Mouse (Mus musculus) lung, embryonic 15.5 days (tissue): ENCODE measurements around the gene Pum1. TPM values are rescaled to one million over a fixed set of nuclear protein-coding genes. Genes with fewer than 3 reads are reported as not detected.

Experiments
- ATAC-seq: fragments of 200-750 bp; cut with Nextera tagmentation; 2 replicates; pipeline ENCODE4 v1.8.0; 2017; ENCODE audit warnings: moderate number of reproducible peaks, borderline replicate concordance; ENCODE audit not compliant: low FRiP score, low TSS enrichment; ENCODE audit errors: extremely low read depth
- H3K27ac ChIP-seq: fragments of 300-500 bp; sonication (generic); 2 replicates; pipeline ENCODE4 v1.5.1; 2015; ENCODE audit warnings: moderate library complexity, mild to moderate bottlenecking, inconsistent platforms
- H3K27me3 ChIP-seq: fragments of 300-500 bp; sonication (generic); 2 replicates; pipeline ENCODE4 v1.6.1; 2015; ENCODE audit warnings: inconsistent platforms
- H3K36me3 ChIP-seq: fragments of 300-500 bp; sonication (generic); 2 replicates; pipeline ENCODE4 v1.6.1; 2015; ENCODE audit warnings: inconsistent platforms
- H3K4me1 ChIP-seq: fragments of 300-500 bp; sonication (generic); 2 replicates; pipeline ENCODE4 v1.6.1; 2015; ENCODE audit warnings: inconsistent platforms
- H3K4me2 ChIP-seq: fragments of 300-500 bp; sonication (generic); 2 replicates; pipeline ENCODE4 v1.6.1; 2015; ENCODE audit warnings: inconsistent platforms, mild to moderate bottlenecking, moderate library complexity
- H3K4me3 ChIP-seq: fragments of 300-500 bp; sonication (generic); 2 replicates; pipeline ENCODE4 v1.5.1; 2015; ENCODE audit warnings: mild to moderate bottlenecking, inconsistent platforms
- H3K9ac ChIP-seq: fragments of 300-500 bp; sonication (generic); 2 replicates; pipeline ENCODE4 v1.6.1; 2015; ENCODE audit warnings: inconsistent platforms
- H3K9me3 ChIP-seq: fragments of 300-500 bp; sonication (generic); 2 replicates; pipeline ENCODE4 v1.6.1; 2016; ENCODE audit warnings: inconsistent platforms
- WGBS: fragments of 180-500 bp; shearing (Covaris S2); methylation state at CpG from one replicate; pipeline ENCODE4 v1.1.7; 2015; 5-methylcytosine and 5-hydroxymethylcytosine counted together
- polyA plus RNA-seq: library from polyadenylated mRNA; unstranded; fragments of >200 nt; fragmentation: Nextera tagmentation; extraction: Ambion mirVana; gene quantifications from 2 replicates; pipeline ENCODE4 v1.2.1, GENCODE M21; 2015

The Pum1 gene
- polyA plus RNA-seq, 1 experiment from 2014 or later = 88.3 TPM

DNA sequence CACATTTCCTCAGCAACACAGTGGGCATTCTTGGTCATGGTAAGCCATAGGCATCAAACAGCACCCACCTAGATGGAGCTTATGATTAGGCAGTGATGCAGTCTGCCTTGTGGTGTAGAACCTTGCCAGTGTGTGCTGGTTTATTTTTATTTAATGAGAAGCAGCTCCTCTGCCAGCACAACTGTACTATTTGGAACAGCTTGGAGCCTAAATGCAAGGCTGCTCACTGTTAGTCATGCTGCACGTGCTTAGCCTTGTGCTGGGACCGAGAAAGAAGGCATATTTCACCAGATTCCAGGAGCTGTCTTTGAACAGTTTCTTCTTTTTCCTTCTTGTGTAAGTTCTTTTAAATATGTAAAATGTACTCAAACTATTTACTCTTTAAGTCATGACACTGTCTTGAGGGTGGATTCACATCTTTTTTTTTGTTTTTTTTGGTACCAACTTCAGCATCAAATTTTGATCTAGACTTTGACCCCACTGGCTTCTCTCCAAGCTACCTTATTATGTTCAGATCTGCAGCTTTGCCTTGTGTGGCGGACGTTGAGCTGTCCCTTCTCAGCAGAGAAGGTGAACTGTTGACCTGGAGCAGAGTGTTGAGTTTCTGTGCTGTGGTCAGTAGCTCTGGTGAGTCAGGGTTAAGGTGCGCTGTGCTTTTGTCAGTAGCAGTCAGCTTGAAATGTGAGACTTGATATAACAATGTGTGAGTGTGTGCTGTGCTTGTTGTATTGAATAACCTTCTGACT, 82.6 kb downstream of the Pum1 start:
- no peaks in the 10 kb centered on the region for H3K9me3 ChIP-seq
- H3K9ac ChIP-seq = no peak overlapping the region
- peaks cover 93% of the 10 kb centered on the region for H3K36me3 ChIP-seq
- H3K4me1 ChIP-seq = no peaks in the 10 kb centered on the region
- H3K27me3 ChIP-seq = no peaks in the 10 kb centered on the region
- no peak for ATAC-seq
- H3K27ac ChIP-seq = no peak overlapping the region
- H3K4me3 ChIP-seq = no peak overlapping the region
- no peak overlapping the region for H3K4me2 ChIP-seq
- WGBS = 74% methylated on average over 5 of the region's 5 CpGs

DNA sequence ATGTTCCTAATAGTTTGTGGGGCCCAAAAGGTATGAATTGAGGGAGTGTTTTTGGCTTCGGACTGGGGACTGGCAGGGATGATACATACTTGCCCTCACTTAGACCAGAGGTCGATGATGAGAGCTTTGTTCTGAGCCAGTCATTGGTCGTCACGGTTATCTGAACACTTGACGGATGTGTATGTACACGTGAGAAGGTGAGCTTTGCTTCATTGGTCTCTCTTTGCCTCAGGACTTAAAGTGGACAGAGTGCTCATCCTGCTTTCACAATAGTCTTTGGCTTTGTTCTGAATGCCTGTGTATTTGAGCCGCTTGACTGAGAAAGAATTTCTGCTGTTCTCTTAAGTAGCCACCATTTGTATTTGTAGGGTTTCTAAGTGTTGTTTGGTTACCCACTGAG, 86.4 kb downstream of the Pum1 start:
- 54% methylated on average over 7 of the region's 7 CpGs for WGBS

DNA sequence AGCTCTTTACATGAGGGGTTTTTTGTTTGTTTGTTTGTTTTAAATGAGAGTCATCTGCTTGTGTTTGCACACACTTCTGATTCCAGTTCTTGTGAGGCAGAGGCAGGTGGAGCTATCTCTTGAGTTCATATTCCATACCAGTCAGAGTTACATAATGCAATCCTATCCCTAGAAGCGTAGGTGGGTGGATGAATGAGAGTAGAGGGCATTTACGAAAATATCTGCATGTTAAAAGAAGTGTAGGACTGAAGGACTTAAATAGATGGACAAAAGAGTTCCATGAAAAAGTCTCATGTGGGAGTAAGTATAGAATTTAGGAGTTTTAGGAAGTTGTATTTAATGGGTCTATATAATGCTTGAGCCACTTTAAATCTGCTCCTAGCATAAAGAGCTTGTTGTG, 88.8 kb downstream of the Pum1 start:
- no peak overlapping the region for H3K27ac ChIP-seq
- peaks cover 90% of the 10 kb centered on the region for H3K36me3 ChIP-seq
- H3K4me2 ChIP-seq = no peak overlapping the region
- H3K4me1 ChIP-seq = no peaks in the 10 kb centered on the region
- H3K9me3 ChIP-seq = no peaks in the 10 kb centered on the region
- no peaks in the 10 kb centered on the region for H3K27me3 ChIP-seq
- WGBS = 89% methylated on average over 2 of the region's 2 CpGs
- H3K9ac ChIP-seq = no peak overlapping the region
- no peak overlapping the region for H3K4me3 ChIP-seq
- ATAC-seq = no peak

More for the DNA sequence above, 86.4 kb downstream of the Pum1 start:
- H3K36me3 ChIP-seq = peaks cover 96% of the 10 kb centered on the region
- H3K27ac ChIP-seq = no peak overlapping the region
- ATAC-seq = no peak
- H3K4me1 ChIP-seq = no peaks in the 10 kb centered on the region
- no peak overlapping the region for H3K4me2 ChIP-seq
- H3K27me3 ChIP-seq = no peaks in the 10 kb centered on the region
- no peak overlapping the region for H3K4me3 ChIP-seq
- H3K9ac ChIP-seq = no peak overlapping the region
- H3K9me3 ChIP-seq = no peaks in the 10 kb centered on the region

DNA sequence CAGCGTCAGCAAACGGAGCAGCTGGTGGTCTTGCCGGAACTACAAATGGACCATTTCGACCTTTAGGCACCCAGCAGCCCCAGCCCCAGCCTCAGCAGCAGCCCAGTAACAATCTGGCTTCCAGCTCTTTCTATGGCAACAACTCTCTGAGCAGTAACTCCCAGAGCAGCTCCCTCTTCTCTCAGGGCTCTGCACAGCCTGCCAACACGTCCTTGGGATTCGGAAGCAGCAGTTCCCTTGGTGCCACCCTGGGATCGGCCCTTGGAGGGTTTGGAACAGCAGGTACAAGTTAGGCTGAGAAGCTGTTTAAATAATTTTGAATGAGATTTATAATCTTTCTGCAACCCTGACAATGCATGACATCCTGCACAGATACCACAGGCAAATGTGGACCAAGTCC, 89.5 kb downstream of the Pum1 start:
- no peak overlapping the region for H3K4me3 ChIP-seq
- H3K36me3 ChIP-seq = peaks cover 88% of the 10 kb centered on the region
- WGBS = 77% methylated on average over 7 of the region's 7 CpGs
- no peak for ATAC-seq
- no peak overlapping the region for H3K4me2 ChIP-seq
- H3K9ac ChIP-seq = no peak overlapping the region
- H3K27ac ChIP-seq = no peak overlapping the region
- H3K27me3 ChIP-seq = no peaks in the 10 kb centered on the region
- H3K4me1 ChIP-seq = no peaks in the 10 kb centered on the region
- H3K9me3 ChIP-seq = no peaks in the 10 kb centered on the region

DNA sequence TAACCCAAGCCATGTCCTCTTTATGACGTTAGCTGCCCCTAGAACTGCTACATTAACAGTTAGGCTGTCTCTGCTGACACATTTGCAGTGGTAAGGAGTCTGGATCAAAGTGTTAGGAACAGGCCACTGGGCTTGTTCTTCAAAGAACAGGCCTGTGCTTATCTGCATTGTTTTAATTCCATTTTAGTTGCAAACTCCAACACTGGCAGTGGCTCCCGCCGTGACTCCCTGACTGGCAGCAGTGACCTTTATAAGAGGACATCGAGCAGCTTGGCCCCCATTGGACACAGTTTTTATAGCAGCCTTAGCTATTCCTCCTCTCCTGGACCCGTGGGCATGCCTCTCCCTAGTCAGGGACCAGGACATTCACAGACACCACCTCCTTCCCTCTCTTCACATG, 90.6 kb downstream of the Pum1 start:
- Histone ChIP-seq H3K4me3 (no peak overlapping the region), H3K36me3 (peaks cover 88% of the 10 kb centered on the region), H3K9ac (no peak overlapping the region), H3K4me1 (no peaks in the 10 kb centered on the region), H3K4me2 (no peak overlapping the region), H3K27me3 (no peaks in the 10 kb centered on the region), H3K27ac (no peak overlapping the region), H3K9me3 (no peaks in the 10 kb centered on the region)
- 63% methylated on average over 5 of the region's 5 CpGs for WGBS
- ATAC-seq = no peak

DNA sequence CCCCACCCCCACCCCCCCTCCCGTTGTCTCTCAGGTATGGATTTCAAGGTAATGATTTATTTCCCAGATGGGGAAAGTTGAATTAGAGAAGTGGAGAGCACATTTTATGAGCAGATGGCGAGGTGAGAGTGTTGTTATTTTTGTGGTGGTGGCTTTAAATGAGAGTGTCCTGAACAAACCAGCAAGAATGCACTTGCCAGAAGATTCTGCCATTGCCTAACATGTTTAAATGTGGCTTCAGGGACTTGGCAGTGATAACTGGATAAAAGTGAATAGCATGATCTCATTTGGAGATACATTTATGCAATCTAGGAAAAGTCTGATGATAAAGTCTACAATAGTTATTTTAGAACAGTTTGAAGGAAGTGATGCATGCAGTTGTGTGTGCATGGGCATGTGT, 91.7 kb downstream of the Pum1 start:
- no peaks in the 10 kb centered on the region for H3K4me1 ChIP-seq
- H3K9me3 ChIP-seq = no peaks in the 10 kb centered on the region
- peaks cover 88% of the 10 kb centered on the region for H3K36me3 ChIP-seq
- no peak overlapping the region for H3K4me3 ChIP-seq
- WGBS = 83% methylated on average over 2 of the region's 2 CpGs
- H3K9ac ChIP-seq = no peak overlapping the region
- no peak overlapping the region for H3K4me2 ChIP-seq
- ATAC-seq = no peak
- H3K27ac ChIP-seq = no peak overlapping the region
- no peaks in the 10 kb centered on the region for H3K27me3 ChIP-seq

DNA sequence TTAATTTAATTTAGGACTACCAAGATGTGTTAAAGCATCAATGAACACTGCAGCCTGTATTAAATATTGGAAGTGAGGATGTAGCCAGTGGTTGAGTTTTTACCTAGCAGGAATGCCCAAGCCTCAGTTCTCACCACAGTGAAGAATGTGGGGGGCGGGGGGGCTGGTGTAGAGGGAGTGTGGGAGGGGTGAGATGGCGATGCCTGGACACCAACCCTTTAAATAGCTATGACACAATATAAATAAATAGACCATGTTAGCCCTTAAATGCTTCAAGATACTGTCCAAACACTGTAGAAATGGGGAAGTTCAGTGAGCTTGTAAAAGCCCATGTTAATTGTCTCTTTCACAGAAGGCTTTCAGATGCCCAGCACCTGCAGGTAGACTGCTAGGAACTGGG, 96.8 kb downstream of the Pum1 start:
- Histone ChIP-seq H3K27me3 (no peaks in the 10 kb centered on the region), H3K27ac (no peak overlapping the region), H3K9ac (no peak overlapping the region), H3K4me3 (no peak overlapping the region), H3K4me1 (no peaks in the 10 kb centered on the region), H3K4me2 (no peak overlapping the region), H3K9me3 (no peaks in the 10 kb centered on the region), H3K36me3 (peaks cover 84% of the 10 kb centered on the region)
- ATAC-seq = no peak
- WGBS = 58% methylated on average over 2 of the region's 2 CpGs

DNA sequence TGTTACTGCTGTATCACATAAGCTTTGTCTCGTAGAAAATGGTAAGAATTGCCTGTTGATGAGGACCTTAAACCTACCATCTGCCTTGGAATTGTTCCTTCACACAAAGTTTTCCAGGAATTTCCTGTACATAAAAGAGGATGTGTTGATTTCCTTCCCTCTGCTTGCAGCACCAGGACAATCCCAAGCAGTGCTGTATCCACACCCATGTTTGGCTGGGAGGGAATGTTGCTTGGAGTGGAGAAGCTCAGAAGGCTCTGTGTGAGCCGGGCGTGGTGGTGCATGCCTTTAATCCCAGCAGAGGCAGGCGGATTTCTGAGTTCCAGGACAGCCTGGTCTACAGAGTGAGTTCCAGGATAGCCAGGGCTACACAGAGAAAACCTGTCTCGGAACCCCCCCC, 98.7 kb downstream of the Pum1 start:
- H3K36me3 ChIP-seq = peaks cover 89% of the 10 kb centered on the region
- WGBS = 79% methylated on average over 5 of the region's 5 CpGs
- no peaks in the 10 kb centered on the region for H3K4me1 ChIP-seq
- H3K27me3 ChIP-seq = no peaks in the 10 kb centered on the region
- H3K4me3 ChIP-seq = no peak overlapping the region
- no peak overlapping the region for H3K4me2 ChIP-seq
- no peak overlapping the region for H3K27ac ChIP-seq
- H3K9ac ChIP-seq = no peak overlapping the region
- no peak for ATAC-seq
- no peaks in the 10 kb centered on the region for H3K9me3 ChIP-seq

DNA sequence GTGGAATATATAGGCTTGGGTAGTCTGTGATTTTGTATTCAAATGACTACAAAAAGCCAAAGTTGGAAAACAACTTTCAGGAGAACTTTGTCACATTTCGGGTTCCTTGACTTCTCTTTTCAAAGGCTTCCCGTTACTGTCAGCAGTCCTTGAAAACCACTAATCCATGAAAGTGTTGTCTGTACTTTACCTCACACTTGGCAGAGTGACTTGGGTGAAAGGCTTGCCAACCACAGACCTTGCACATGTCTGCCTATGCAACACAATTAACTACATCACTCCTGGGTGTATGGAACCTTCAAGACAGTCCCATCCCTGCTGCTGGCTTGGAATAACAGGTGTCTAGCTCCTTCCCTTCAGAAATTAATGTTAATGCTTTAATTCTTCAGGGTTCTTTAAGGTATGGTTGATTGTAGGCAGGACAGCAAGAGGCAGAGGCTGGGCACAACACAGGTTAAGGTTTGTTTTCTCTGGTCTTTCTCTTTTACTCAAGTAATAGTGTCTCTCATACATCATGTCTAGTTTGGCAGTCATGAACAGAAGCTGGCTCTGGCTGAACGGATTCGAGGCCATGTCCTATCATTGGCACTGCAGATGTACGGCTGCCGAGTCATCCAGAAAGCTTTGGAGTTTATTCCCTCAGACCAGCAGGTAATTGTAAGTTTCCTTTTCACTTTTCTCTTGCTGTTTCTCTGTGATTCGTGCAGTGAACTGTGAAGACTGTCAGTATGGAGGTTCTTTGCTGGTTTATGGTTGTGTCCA, 102.5 kb downstream of the Pum1 start:
- Histone ChIP-seq H3K9ac (no peak overlapping the region), H3K27ac (no peak overlapping the region), H3K4me1 (no peaks in the 10 kb centered on the region), H3K9me3 (no peaks in the 10 kb centered on the region), H3K4me3 (no peak overlapping the region), H3K4me2 (no peak overlapping the region), H3K36me3 (peaks cover 89% of the 10 kb centered on the region), H3K27me3 (no peaks in the 10 kb centered on the region)
- 84% methylated on average over 7 of the region's 7 CpGs for WGBS
- ATAC-seq = no peak

DNA sequence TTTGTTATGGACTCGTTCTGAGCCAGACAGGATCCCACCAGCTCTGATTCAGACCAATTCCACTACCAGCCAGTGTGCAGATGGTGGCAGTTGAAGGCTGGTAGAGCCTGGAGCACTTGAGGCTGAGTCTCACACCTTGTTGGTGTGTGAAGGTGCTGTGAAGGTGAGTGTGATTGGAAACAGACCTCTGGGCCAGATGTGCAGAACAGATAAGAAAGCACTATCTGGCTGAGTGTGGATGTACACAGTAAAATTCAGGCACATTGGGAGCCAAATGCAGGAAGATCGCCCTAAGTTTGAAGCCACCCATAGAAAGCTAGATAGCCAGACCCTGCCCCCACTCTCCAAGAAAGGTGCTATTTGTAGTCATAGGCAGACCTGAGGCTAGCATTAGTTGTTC, 103.3 kb downstream of the Pum1 start:
- no peaks in the 10 kb centered on the region for H3K9me3 ChIP-seq
- H3K27ac ChIP-seq = no peak overlapping the region
- H3K27me3 ChIP-seq = no peaks in the 10 kb centered on the region
- no peak overlapping the region for H3K4me3 ChIP-seq
- H3K9ac ChIP-seq = no peak overlapping the region
- WGBS = 88% methylated on average over 2 of the region's 2 CpGs
- no peaks in the 10 kb centered on the region for H3K4me1 ChIP-seq
- H3K36me3 ChIP-seq = peaks cover 90% of the 10 kb centered on the region
- no peak overlapping the region for H3K4me2 ChIP-seq
- ATAC-seq = no peak

DNA sequence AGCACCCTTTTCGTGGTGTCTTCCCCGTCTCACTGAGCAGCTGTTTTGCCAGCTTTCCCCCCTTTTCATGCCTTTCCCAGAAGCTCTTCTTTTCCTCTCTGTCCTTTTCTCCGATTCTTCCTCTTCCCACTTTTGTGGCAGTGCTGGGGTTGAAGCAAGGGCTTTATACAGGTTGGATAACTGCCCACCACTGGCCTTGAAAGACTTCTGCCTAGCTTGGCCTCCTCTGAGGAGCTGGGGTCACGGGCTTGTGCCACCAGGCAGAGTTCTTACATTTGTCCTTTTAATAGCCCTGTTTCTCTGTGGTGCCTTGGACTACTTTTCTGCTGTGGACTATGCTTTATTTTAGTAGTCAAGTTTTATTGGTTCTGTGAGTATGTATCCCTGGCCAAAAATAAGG, 103.8 kb downstream of the Pum1 start:
- no peaks in the 10 kb centered on the region for H3K27me3 ChIP-seq
- H3K9ac ChIP-seq = no peak overlapping the region
- no peaks in the 10 kb centered on the region for H3K9me3 ChIP-seq
- H3K36me3 ChIP-seq = peaks cover 88% of the 10 kb centered on the region
- no peak overlapping the region for H3K4me3 ChIP-seq
- WGBS = 85% methylated on average over 4 of the region's 4 CpGs
- no peak overlapping the region for H3K4me2 ChIP-seq
- no peak overlapping the region for H3K27ac ChIP-seq
- no peaks in the 10 kb centered on the region for H3K4me1 ChIP-seq
- no peak for ATAC-seq

DNA sequence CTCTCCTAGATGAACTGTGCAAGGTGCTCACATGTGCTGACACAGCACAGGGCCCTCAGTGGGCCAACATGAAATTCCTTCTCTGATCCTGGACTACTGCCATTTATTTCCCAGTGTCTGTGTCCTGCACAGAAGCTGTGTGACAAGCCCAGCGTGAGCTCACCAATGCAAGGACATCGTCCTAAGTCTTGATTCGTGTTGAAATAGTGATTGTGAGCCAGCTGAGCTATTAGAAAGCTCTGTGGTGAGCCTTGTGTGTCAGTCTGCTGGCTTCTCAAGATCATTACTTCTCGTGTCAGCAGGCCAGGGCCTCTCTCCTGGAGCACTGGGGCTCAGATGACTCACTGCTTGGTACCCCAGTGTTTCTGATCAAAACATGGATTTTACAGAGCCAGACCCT, 110.8 kb downstream of the Pum1 start:
- WGBS = 85% methylated on average over 4 of the region's 4 CpGs
- Histone ChIP-seq H3K9me3 (no peaks in the 10 kb centered on the region), H3K4me1 (peaks cover 7% of the 10 kb centered on the region; the same call in 1 of the 2 replicates), H3K27me3 (no peaks in the 10 kb centered on the region), H3K36me3 (peaks cover 78% of the 10 kb centered on the region), H3K4me3 (no peak overlapping the region), H3K4me2 (no peak overlapping the region), H3K9ac (no peak overlapping the region), H3K27ac (no peak overlapping the region)
- ATAC-seq = no peak
